Mouse (Mus musculus) cerebellum, adult 11-12 months (tissue): ENCODE data around the gene Aldh3a1.

Source experiments
- DNase-seq: peaks from one replicate; pipeline ENCODE4 v3.0.0; 2022

Gene Aldh3a1

GRCm38 (mm10) chr11:61197935-61198334, 9.4 kb upstream of the Aldh3a1 start:
- no peak for DNase-seq

GRCm38 (mm10) chr11:61199620-61200362, 7.5 kb upstream of the Aldh3a1 start:
- no peak for DNase-seq

- no peak for DNase-seq
Measured at GRCm38 (mm10) chr11:61202186-61202585, 5.2 kb upstream of the Aldh3a1 start.

- DNase-seq = no peak
Measured at GRCm38 (mm10) chr11:61202810-61203209, 4.5 kb upstream of the Aldh3a1 start.

GRCm38 (mm10) chr11:61205167-61205950, 2.0 kb upstream of the Aldh3a1 start:
- DNase-seq = peak; percentile 49

GRCm38 (mm10) chr11:61206136-61206535, 1.2 kb upstream of the Aldh3a1 start:
- DNase-seq = no peak

- no peak for DNase-seq
Measured at GRCm38 (mm10) chr11:61208316-61208715, 979 bp downstream of the Aldh3a1 start.

GRCm38 (mm10) chr11:61212102-61212501, 4.8 kb downstream of the Aldh3a1 start:
- DNase-seq = peak; percentile 25

- no peak for DNase-seq
Measured at GRCm38 (mm10) chr11:61215936-61216335, 8.6 kb downstream of the Aldh3a1 start.

GRCm38 (mm10) chr11:61220156-61220881, 13.0 kb downstream of the Aldh3a1 start:
- DNase-seq = peak; percentile 69

- no peak for DNase-seq
Measured at GRCm38 (mm10) chr11:61222007-61222406, 14.7 kb downstream of the Aldh3a1 start.

- DNase-seq = no peak
Measured at GRCm38 (mm10) chr11:61222971-61223745, 15.8 kb downstream of the Aldh3a1 start.

GRCm38 (mm10) chr11:61224234-61224744, 17.0 kb downstream of the Aldh3a1 start:
- peak; percentile 37 for DNase-seq

- DNase-seq = no peak
Measured at GRCm38 (mm10) chr11:61224907-61225306, 17.6 kb downstream of the Aldh3a1 start.

GRCm38 (mm10) chr11:61225511-61225910, 18.2 kb downstream of the Aldh3a1 start:
- DNase-seq = no peak

GRCm38 (mm10) chr11:61225941-61226412, 18.6 kb downstream of the Aldh3a1 start:
- DNase-seq = peak; percentile 98

- peak; percentile 88 for DNase-seq
Measured at GRCm38 (mm10) chr11:61227816-61228215, 20.5 kb downstream of the Aldh3a1 start.

GRCm38 (mm10) chr11:61228406-61228805, 21.1 kb downstream of the Aldh3a1 start:
- peak; percentile 51 for DNase-seq

- DNase-seq = peak; percentile 65
Measured at GRCm38 (mm10) chr11:61231329-61231728, 24.0 kb downstream of the Aldh3a1 start.

- no peak for DNase-seq
Measured at GRCm38 (mm10) chr11:61234174-61234573, 26.8 kb downstream of the Aldh3a1 start.

GRCm38 (mm10) chr11:61236015-61236414, 28.7 kb downstream of the Aldh3a1 start:
- DNase-seq = no peak

GRCm38 (mm10) chr11:61244406-61244805, 37.1 kb downstream of the Aldh3a1 start:
- DNase-seq = no peak
